Mouse (Mus musculus) induced T-regulatory cell, adult 2 months (primary cell): ENCODE measurements around the gene 1700029H14Rik.

ENCODE experiments used
- DNase-seq: peaks from one replicate; pipeline ENCODE4 v3.0.0-alpha.2; 2012; ENCODE audit warnings: low read depth

The 1700029H14Rik gene

GRCm38 (mm10) chr8:13541526-13541925, 20.7 kb downstream of the 1700029H14Rik start:
- DNase-seq = no peak

DNA sequence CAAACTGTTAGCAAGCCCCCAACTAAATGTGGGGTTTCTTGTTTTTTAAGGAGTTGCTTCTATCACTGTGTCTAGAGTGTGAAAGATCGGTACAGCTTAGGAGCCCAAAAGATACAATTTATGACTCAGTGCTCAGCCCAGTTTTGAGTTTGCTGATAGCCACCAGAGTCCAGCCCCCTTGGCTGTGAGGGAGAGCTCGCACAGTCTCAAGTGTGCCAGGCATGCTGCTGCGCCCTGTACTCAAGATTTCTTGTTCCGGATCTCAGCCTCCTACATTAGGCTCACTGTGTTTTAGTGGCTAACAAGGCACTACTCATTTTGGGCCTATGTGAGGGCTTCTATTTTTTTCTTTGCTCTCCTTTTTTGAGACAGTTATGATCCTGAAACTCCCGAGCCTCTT, 22.1 kb downstream of the 1700029H14Rik start:
- DNase-seq = no peak

DNA sequence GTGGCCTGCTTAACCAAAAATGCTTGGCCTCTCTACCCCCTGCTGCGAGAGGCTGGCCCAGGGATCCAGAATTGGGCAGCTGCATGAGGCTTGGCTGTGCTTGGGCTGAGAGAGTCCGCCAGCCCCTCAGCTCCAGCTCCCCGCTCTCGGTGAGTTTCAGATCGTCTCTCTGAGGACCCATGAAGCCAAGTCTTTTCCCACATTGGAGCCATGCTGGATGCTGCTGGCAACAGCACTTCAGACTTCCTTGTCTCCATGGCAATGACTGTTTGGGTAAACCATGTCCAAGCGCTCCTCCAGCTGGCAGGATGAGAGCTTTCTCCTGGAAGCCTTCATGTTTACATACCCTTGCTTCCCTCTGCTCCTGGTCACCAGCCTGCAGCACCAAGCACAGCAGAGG, 23.4 kb downstream of the 1700029H14Rik start:
- DNase-seq = no peak

- DNase-seq = no peak
Measured at GRCm38 (mm10) chr8:13537102-13537501, 25.2 kb downstream of the 1700029H14Rik start.

DNA sequence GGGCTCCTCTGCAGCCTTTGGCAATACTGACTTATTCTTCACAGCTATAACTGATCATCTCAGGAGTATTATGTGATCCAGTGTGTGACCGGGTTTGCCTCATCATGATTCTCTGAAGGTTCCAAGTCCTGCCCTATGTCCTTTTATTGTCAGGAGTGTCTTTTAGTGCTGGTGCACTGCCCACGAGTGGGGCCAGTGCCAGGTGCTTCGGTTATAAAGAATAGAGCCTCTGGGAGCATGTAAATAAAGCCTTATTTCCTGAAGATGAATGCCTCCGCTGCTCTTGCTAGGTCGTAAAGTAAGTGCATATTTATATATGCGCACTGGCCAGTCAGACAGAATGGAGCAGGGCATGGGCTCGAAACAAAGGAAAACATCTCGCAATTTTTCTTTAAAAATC, 29.1 kb downstream of the 1700029H14Rik start:
- no peak for DNase-seq

- DNase-seq = no peak
Measured at GRCm38 (mm10) chr8:13531602-13532171, 30.6 kb downstream of the 1700029H14Rik start.

GRCm38 (mm10) chr8:13530941-13531340, 31.3 kb downstream of the 1700029H14Rik start:
- no peak for DNase-seq

DNA sequence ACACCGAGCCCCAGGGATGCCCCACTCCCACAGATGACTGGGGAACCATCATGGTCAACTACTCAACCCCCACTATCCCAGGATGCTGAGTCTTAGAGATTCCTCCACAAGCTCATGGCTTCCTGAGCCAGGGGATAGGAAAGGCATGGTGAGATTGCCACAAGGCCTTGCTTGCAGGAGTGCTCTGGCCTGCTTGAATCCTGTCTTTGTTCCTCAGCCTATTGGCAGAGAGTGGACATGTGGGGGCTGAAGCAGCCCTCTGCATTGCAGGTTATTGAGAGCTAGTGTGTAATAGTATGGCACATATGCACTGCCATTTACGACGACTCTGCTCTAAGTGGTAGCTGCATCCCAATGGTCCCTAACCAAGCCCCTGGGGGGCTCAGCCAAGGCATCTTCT, 31.9 kb downstream of the 1700029H14Rik start:
- DNase-seq = no peak

DNA sequence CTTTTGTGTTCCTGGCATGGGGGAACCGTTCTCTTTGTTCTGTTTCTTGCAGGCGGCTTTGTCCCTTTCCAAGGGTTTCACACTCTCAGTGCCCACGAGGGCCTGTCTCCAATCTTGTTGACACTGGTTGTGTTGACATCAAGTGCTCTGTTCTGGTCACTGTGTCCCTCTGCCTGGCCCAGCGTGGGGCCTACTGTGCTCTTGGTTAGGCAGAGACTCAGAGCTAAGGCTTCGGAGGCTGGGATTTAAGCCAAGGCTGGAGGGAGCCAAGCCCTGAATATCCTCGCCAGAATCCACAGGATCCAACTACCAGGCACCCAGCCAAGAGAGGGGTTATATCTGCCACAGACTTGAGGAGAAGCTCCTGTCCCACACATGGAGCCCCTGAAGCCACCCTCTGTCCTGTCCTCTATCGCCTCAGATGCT, 32.4 kb downstream of the 1700029H14Rik start:
- DNase-seq = no peak

- DNase-seq = no peak
Measured at GRCm38 (mm10) chr8:13529011-13529840, 33.0 kb downstream of the 1700029H14Rik start.

DNA sequence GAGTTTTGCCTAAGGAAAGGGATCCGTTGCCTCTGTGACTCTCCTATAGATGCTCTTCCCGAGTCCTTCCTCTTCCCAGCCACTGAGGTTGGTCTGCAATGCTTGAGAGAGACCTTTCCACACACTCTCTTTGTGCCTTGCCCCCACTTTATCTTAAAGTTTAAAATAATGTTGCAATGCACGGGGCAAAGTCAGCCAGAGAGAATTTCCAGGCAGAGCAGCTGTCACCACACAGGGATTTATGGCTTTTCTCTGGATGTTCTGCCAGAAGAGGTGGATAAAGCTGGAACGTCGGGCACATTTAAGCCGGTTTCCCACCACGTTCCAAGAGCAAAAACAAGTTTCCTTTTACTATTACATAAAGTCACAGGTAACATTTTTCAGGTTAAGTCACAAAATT, 40.9 kb downstream of the 1700029H14Rik start:
- no peak for DNase-seq

DNA sequence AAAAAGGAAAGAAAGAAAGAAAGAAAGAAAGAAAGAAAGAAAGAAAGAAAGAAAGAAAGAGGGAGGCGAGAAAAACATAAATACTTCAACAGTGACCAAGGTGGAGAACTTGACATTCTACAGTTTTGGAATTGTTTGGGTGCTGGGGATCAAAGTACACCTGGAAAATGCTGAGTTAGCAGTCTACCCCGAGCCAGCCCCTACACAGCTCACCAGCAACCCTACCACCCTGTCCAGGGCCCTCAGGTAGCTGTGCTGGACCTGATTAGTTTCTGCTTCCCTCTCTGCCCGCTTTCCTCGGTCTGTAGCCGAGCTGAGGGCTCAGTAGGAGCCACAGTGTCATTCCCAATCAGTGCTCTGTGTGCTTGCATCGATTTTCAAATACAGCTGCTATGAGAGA, 41.9 kb downstream of the 1700029H14Rik start:
- no peak for DNase-seq

GRCm38 (mm10) chr8:13519503-13519902, 42.8 kb downstream of the 1700029H14Rik start:
- DNase-seq = no peak

DNA sequence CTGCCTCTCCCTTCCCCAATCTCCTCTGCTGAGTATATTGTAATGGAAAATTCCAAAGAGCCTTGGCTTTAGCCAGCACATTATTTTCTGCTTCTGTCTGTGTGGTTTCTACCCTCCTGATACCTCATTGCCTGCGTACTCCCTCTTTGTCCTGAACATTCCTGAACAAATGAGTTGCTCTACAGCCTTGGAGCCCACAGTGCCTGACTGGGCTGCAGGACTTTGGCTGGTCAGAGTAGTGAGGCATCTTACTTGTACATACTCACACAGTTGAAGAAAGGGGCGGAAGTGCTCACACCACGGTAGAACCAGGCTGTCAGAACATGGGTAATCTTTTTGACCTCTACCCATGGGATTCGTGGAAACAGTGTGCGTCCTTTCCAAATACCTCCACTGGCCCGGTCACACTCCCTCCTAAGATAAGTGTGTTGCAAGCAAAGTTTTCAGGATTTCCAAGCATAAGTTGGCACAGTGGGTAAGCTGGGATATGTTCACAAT, 44.9 kb downstream of the 1700029H14Rik start:
- DNase-seq = no peak

GRCm38 (mm10) chr8:13516728-13517127, 45.5 kb downstream of the 1700029H14Rik start:
- DNase-seq = no peak

- DNase-seq = no peak
Measured at GRCm38 (mm10) chr8:13516011-13516442, 46.2 kb downstream of the 1700029H14Rik start.

- no peak for DNase-seq
Measured at GRCm38 (mm10) chr8:13513556-13514370, 48.5 kb downstream of the 1700029H14Rik start.

GRCm38 (mm10) chr8:13512677-13513076, 49.6 kb downstream of the 1700029H14Rik start:
- no peak for DNase-seq

DNA sequence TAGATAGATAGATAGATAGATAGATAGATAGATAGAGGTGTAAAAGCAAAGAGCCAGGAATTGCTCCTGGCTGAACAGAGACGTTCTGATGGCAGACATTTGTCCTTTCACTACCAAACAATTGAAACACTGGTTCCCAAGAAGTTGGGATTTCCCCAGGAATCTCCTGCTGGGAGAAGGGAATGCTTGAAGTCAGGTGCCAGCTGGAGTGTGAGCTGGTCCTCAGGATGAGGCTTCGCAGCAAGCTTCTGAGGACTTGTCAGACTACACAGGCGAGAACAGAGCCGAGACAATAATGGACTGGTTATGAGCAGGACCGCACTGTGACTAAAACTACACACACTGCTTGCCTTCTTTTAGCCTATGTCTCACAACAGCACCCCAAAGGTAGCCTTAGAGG, 50.2 kb downstream of the 1700029H14Rik start:
- no peak for DNase-seq

DNA sequence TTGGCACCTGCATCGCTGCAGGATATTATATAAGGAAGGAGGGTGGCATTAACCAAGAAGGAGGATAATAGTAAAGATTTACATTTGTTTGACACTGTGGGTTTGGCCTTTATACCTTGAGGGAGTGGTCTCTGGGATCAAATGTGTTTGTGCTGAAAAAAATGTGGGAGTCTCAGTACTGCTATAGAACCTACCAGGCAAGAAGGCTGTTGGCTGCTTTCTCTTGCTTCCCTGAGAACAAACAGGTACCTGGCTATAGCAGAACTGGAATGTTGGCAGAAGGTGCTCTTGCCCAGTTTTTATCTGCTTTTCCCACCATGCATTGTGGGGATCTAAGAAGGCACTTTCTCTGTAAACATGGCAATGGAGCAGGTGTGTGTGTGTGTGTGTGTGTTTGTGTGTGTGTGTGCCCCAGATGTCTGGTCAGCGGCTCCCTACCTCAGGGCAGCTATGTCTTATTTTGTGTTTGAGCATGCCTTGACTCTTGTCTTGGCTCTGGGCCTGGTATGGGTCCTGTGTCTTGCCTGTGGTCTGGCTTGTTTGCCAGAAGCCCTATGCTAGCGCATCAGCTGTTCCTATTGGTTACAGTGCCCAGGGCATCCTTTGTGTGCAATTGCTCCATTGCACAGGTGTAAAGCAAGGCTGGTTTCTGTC, 54.9 kb downstream of the 1700029H14Rik start:
- no peak for DNase-seq

DNA sequence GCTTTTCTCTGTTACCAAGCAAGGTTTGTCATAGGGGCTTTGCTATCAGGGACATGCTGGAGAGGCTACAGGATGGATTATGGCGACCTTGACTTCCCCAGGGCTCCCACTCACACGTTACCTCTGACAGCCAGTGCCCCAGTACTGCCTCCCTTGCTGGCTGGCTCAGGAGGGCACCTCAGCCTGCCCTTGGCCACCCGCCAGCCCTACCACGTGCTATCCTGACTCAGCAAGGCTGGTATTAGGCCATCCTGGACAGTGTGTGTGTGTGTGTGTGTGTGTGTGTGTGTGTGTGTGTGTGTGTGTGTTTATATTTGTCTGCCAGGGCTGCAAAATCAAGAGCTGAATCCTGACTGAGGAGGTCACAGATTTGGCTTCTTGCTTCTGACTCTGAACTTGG, 55.4 kb downstream of the 1700029H14Rik start:
- DNase-seq = no peak
